Mouse (Mus musculus) midbrain, embryonic 14.5 days (tissue): ENCODE data around the gene Traf3ip1. TPM values are rescaled to one million over a fixed set of nuclear protein-coding genes. Genes with fewer than 3 reads are reported as not detected.
"Not testable (repeated sequence)": the region's sequence is repeated elsewhere in the genome, so short reads cannot be mapped to it uniquely, and the experiment has no call there.

Experiments used
- ATAC-seq: fragments of 200-750 bp; cut with Nextera tagmentation; 2 replicates; pipeline ENCODE4 v1.8.0; 2017; ENCODE audit warnings: moderate number of reproducible peaks, moderate library complexity; ENCODE audit not compliant: low FRiP score, low TSS enrichment
- DNase-seq: peaks from one replicate; pipeline ENCODE4 v3.0.0-alpha.2; 2015
- H3K27ac ChIP-seq: fragments of 300-500 bp; sonication (generic); replicated peaks from 2 replicates; pipeline ENCODE4 v1.5.1; 2014; ENCODE audit warnings: mild to moderate bottlenecking, low read depth, low read length, moderate library complexity
- H3K27me3 ChIP-seq: fragments of 300-500 bp; sonication (generic); 2 replicates; pipeline ENCODE4 v1.6.1; 2014; ENCODE audit warnings: low read length, control low read depth, mixed read lengths; ENCODE audit not compliant: control insufficient read depth, insufficient read depth
- H3K36me3 ChIP-seq: fragments of 300-500 bp; sonication (generic); 2 replicates; pipeline ENCODE4 v1.6.1; 2014; ENCODE audit warnings: low read length, control low read depth; ENCODE audit not compliant: control insufficient read depth, insufficient read depth
- H3K4me1 ChIP-seq: fragments of 300-500 bp; sonication (generic); 2 replicates; pipeline ENCODE4 v1.6.1; 2014; ENCODE audit warnings: mild to moderate bottlenecking, antibody characterized with exemption, low read length, control low read depth; ENCODE audit not compliant: control insufficient read depth, insufficient read depth
- H3K4me2 ChIP-seq: fragments of 300-500 bp; sonication (generic); 2 replicates; pipeline ENCODE4 v1.6.1; 2014; ENCODE audit warnings: mild to moderate bottlenecking, low read length, moderate library complexity
- H3K4me3 ChIP-seq: fragments of 300-500 bp; sonication (generic); replicated peaks from 2 replicates; pipeline ENCODE4 v1.5.1; 2014; ENCODE audit warnings: low read depth, low read length
- H3K9ac ChIP-seq: fragments of 300-500 bp; sonication (generic); replicated peaks from 2 replicates; pipeline ENCODE4 v1.6.1; 2014; ENCODE audit warnings: mild to moderate bottlenecking, low read length, moderate library complexity
- H3K9me3 ChIP-seq: fragments of 300-500 bp; sonication (generic); 2 replicates; pipeline ENCODE4 v1.6.1; 2016; ENCODE audit warnings: low read length, control low read depth, mixed read lengths; ENCODE audit not compliant: control insufficient read depth
- WGBS: fragments of 180-500 bp; shearing (Covaris S2); extraction: QIAGEN DNeasy Blood & Tissue Kit; methylation state at CpG from one replicate; pipeline ENCODE4 v1.1.7; 2014; 5-methylcytosine and 5-hydroxymethylcytosine counted together
- polyA plus RNA-seq: library from polyadenylated mRNA; unstranded; fragments of >200 nt; fragmentation: Nextera tagmentation; extraction: Ambion mirVana; gene quantifications from 2 replicates; pipeline ENCODE4 v1.2.1, GENCODE M21; 2014

Gene Traf3ip1
- polyA plus RNA-seq, 1 experiment from 2014 or later = 9.2 TPM

GRCm38 (mm10) chr1:91460069-91460468 is 34.4 kb upstream of the Traf3ip1 start:
- no peaks in the 10 kb centered on the region for H3K9me3 ChIP-seq
- H3K4me2 ChIP-seq = peak overlapping the region; percentile 87
- ATAC-seq (no peak), DNase-seq (no peak)
- WGBS = 44% methylated on average over 7 of the region's 7 CpGs
- peak overlapping the region; percentile 71 for H3K4me3 ChIP-seq
- peak overlapping the region; percentile 58 for H3K9ac ChIP-seq
- no peaks in the 10 kb centered on the region; the same call in 1 of the 2 replicates for H3K27me3 ChIP-seq
- H3K4me1 ChIP-seq = peaks cover 28% of the 10 kb centered on the region
- no peaks in the 10 kb centered on the region for H3K36me3 ChIP-seq
- peak overlapping the region; percentile 78; the same call in 1 of the 2 replicates for H3K27ac ChIP-seq

- ATAC-seq (no peak), DNase-seq (no peak)
- H3K4me2 ChIP-seq = no peak overlapping the region
- H3K27me3 ChIP-seq = no peaks in the 10 kb centered on the region; the same call in 1 of the 2 replicates
- peaks cover 28% of the 10 kb centered on the region for H3K4me1 ChIP-seq
- H3K9me3 ChIP-seq = no peaks in the 10 kb centered on the region
- no peak overlapping the region for H3K9ac ChIP-seq
- no peaks in the 10 kb centered on the region for H3K36me3 ChIP-seq
- no peak overlapping the region for H3K4me3 ChIP-seq
- no peak overlapping the region for H3K27ac ChIP-seq
- WGBS = 39% methylated on average over 4 of the region's 4 CpGs
These were observed 33.9 kb upstream of the Traf3ip1 start for GRCm38 (mm10) chr1:91460564-91460963.

GRCm38 (mm10) chr1:91463336-91463995 is 31.0 kb upstream of the Traf3ip1 start:
- no peak overlapping the region for H3K9ac ChIP-seq
- no peaks in the 10 kb centered on the region for H3K9me3 ChIP-seq
- no peak for ATAC-seq
- H3K27ac ChIP-seq = no peak overlapping the region
- no peaks in the 10 kb centered on the region for H3K36me3 ChIP-seq
- peaks cover 9% of the 10 kb centered on the region for H3K4me1 ChIP-seq
- no peak overlapping the region for H3K4me2 ChIP-seq
- H3K27me3 ChIP-seq = no peaks in the 10 kb centered on the region
- WGBS = 87% methylated on average over 13 of the region's 13 CpGs
- DNase-seq = no peak
- no peak overlapping the region for H3K4me3 ChIP-seq

- Histone ChIP-seq H3K9me3 (no peaks in the 10 kb centered on the region), H3K4me1 (peaks cover 7% of the 10 kb centered on the region), H3K4me2 (no peak overlapping the region), H3K36me3 (no peaks in the 10 kb centered on the region), H3K27ac (no peak overlapping the region), H3K4me3 (no peak overlapping the region), H3K9ac (no peak overlapping the region), H3K27me3 (no peaks in the 10 kb centered on the region)
- WGBS = 61% methylated on average over 5 of the region's 5 CpGs
- no peak for ATAC-seq
- DNase-seq = no peak
These were observed 30.0 kb upstream of the Traf3ip1 start for GRCm38 (mm10) chr1:91464436-91464835.

- Histone ChIP-seq H3K36me3 (no peaks in the 10 kb centered on the region), H3K4me1 (peaks cover under 1% of the 10 kb centered on the region; the same call in 1 of the 2 replicates), H3K27me3 (no peaks in the 10 kb centered on the region), H3K27ac (no peak overlapping the region), H3K4me3 (no peak overlapping the region), H3K9ac (no peak overlapping the region), H3K4me2 (no peak overlapping the region), H3K9me3 (no peaks in the 10 kb centered on the region)
- DNase-seq (no peak), ATAC-seq (no peak)
- WGBS = 29% methylated on average over 1 of the region's 1 CpGs
These were observed 29.2 kb upstream of the Traf3ip1 start for GRCm38 (mm10) chr1:91465244-91465643.

GRCm38 (mm10) chr1:91466186-91466585 is 28.3 kb upstream of the Traf3ip1 start:
- Histone ChIP-seq H3K9me3 (no peaks in the 10 kb centered on the region), H3K9ac (no peak overlapping the region), H3K4me2 (no peak overlapping the region), H3K27ac (no peak overlapping the region), H3K4me3 (no peak overlapping the region), H3K4me1 (no peaks in the 10 kb centered on the region), H3K27me3 (no peaks in the 10 kb centered on the region), H3K36me3 (no peaks in the 10 kb centered on the region)
- DNase-seq (no peak), ATAC-seq (no peak)
- 90% methylated on average over 6 of the region's 6 CpGs for WGBS

GRCm38 (mm10) chr1:91469888-91470419 is 24.5 kb upstream of the Traf3ip1 start:
- Histone ChIP-seq H3K36me3 (no peaks in the 10 kb centered on the region), H3K9ac (no peak overlapping the region), H3K4me1 (no peaks in the 10 kb centered on the region), H3K4me2 (no peak overlapping the region), H3K9me3 (no peaks in the 10 kb centered on the region), H3K27me3 (no peaks in the 10 kb centered on the region), H3K4me3 (no peak overlapping the region), H3K27ac (no peak overlapping the region)
- no peak for ATAC-seq
- WGBS = 82% methylated on average over 4 of the region's 4 CpGs
- DNase-seq = no peak

GRCm38 (mm10) chr1:91478145-91478544 is 16.3 kb upstream of the Traf3ip1 start:
- WGBS = 95% methylated on average over 8 of the region's 13 CpGs
- H3K9ac ChIP-seq, H3K4me3 ChIP-seq, ATAC-seq, H3K27me3 ChIP-seq, H3K9me3 ChIP-seq, H3K36me3 ChIP-seq, H3K4me2 ChIP-seq, DNase-seq, H3K27ac ChIP-seq, H3K4me1 ChIP-seq: not testable (repeated sequence)

- Histone ChIP-seq H3K4me3 (no peak overlapping the region), H3K9me3 (no peaks in the 10 kb centered on the region), H3K9ac (no peak overlapping the region), H3K36me3 (no peaks in the 10 kb centered on the region), H3K4me1 (no peaks in the 10 kb centered on the region), H3K4me2 (no peak overlapping the region), H3K27me3 (no peaks in the 10 kb centered on the region), H3K27ac (no peak overlapping the region)
- 98% methylated on average over 1 of the region's 1 CpGs for WGBS
- ATAC-seq = no peak
- DNase-seq = no peak
These were observed 15.5 kb upstream of the Traf3ip1 start for GRCm38 (mm10) chr1:91478958-91479357.
